Mouse (Mus musculus): ENCODE data around the gene Osr1. TPM values are rescaled to one million over a fixed set of nuclear protein-coding genes. Genes with fewer than 3 reads are reported as not detected.

Osr1 gene
- total and polyA plus RNA-seq, 2 experiments from 2014 or later: 3.1 to 28.1 TPM

DNA sequence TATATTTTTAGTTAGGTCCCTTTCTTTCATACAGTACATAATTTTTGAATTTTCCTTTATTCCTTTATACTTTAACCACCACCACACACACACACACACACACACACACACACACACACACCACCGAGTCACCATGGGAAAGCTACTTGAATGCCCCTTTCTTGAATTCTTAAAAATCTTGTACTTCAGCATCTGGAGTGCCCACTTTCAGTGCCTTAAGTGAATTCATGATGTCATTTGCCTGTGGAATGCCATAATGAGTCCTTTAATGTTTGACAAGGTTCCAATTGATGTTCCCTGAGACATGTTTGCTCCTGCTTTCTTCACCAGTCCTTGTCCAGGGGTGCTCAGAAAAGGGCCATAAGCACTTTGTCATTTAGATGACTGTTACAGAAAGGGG is 17.8 kb downstream of the Osr1 start:
- Histone ChIP-seq H3K27me3 (ENCODE audit: control insufficient read depth, insufficient read depth, low read length) (peaks cover 19% of the 10 kb centered on the region), H3K9me3 (replicated peaks; ENCODE audit: control insufficient read depth, low read length) (no peaks in the 10 kb centered on the region), H3K9ac (replicated peaks; ENCODE audit: low read depth, low read length) (no peak overlapping the region), H3K4me2 (ENCODE audit: low read depth, low read length) (no peak overlapping the region), H3K4me3 (ENCODE audit: low read depth, low read length) (no peak overlapping the region), H3K36me3 (replicated peaks; ENCODE audit: control insufficient read depth, insufficient read depth, low read length) (no peaks in the 10 kb centered on the region), H3K4me1 (ENCODE audit: control insufficient read depth, insufficient read depth) (0 out of 2 replicates have a peak, but pooled peaks cover 3% of the 10 kb centered on the region), H3K27ac (ENCODE audit: low read depth) (no peak overlapping the region)
- TF ChIP-seq CTCF (IDR thresholded peaks at IDR 0.05; ENCODE audit: low read depth) (no peak), EP300 (IDR thresholded peaks at IDR 0.05; ENCODE audit: low read depth) (no peak)
- DNase-seq (ENCODE audit: low spot score) (no peak), ATAC-seq (ENCODE audit: insufficient read depth, low read depth) (no peak)
- WGBS: 71% methylated on average over 1 of the region's 1 CpGs

DNA sequence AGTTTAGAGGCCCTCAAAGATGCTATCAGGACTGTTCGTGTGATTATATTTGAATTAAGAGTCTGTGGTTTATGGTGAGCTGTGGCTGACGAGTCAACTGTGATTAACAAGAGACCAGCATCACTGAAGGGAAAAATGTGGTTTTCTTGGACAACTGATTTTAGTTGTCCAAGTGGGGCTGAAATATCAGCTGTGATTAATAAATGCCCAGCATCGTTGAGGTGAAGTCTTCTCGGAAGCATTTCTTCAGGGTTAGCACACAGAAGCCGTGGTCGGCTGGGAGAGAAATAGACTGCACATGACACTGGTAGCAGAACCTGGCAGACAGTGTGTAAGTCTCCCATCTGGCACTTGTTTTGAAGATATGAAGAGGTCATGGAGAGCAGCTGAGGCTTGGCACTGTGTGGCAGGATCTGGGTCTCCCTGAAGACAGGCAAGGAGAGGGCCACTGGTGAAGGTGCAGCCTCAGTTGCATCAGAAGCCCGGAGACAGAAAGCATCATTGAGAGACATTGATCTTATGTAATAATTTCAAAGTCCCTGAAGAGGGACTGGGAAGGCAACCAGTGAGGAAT is 19.7 kb downstream of the Osr1 start:
- no peak for ATAC-seq (ENCODE audit: insufficient read depth, low read depth)
- 70% methylated on average over 7 of the region's 7 CpGs for whole genome bisulfite sequencing
- H3K4me1 ChIP-seq (ENCODE audit: control insufficient read depth, insufficient read depth): 0 out of 2 replicates have a peak, but pooled peaks cover 1% of the 10 kb centered on the region

DNA sequence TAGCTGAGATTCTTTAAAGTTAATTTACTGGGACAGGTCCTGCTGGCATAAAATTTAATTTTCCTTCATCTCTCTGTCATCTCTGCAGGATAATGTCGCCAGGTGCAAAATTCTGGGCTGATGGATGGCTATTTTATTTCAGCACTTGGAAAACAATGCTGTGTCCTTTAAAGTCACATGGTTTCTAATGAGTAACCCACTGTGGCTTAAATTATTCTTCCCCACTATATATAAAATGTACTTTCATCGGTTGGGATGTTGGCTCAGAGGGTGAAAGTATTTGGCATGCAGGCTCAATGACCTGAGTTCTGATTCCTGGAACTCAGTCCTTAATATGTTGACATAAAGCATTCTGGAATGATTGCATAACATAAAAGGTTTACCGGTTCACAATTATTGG is 21.2 kb downstream of the Osr1 start:
- Histone ChIP-seq H3K27ac (ENCODE audit: low read depth) (no peak overlapping the region), H3K9me3 (replicated peaks; ENCODE audit: control insufficient read depth, low read length) (no peaks in the 10 kb centered on the region), H3K4me3 (ENCODE audit: low read depth, low read length) (no peak overlapping the region), H3K4me2 (ENCODE audit: low read depth, low read length) (no peak overlapping the region), H3K9ac (replicated peaks; ENCODE audit: low read depth, low read length) (no peak overlapping the region), H3K36me3 (replicated peaks; ENCODE audit: control insufficient read depth, insufficient read depth, low read length) (no peaks in the 10 kb centered on the region), H3K4me1 (ENCODE audit: control insufficient read depth, insufficient read depth) (peaks cover 5% of the 10 kb centered on the region; the same call in 1 of the 2 replicates), H3K27me3 (ENCODE audit: control insufficient read depth, insufficient read depth, low read length) (no peaks in the 10 kb centered on the region)
- TF ChIP-seq EP300 (IDR thresholded peaks at IDR 0.05; ENCODE audit: low read depth) (no peak), CTCF (IDR thresholded peaks at IDR 0.05; ENCODE audit: low read depth) (no peak)
- 70% methylated on average over 3 of the region's 3 CpGs for WGBS
- DNase-seq (ENCODE audit: low spot score) (no peak), ATAC-seq (ENCODE audit: insufficient read depth, low read depth) (no peak)

More for the DNA sequence above, 19.7 kb downstream of the Osr1 start:
- no peak for DNase-seq (ENCODE audit: low spot score)
- Histone ChIP-seq H3K4me2 (ENCODE audit: low read depth, low read length) (no peak overlapping the region), H3K27me3 (ENCODE audit: control insufficient read depth, insufficient read depth, low read length) (peaks cover 2% of the 10 kb centered on the region; the same call in 1 of the 2 replicates), H3K36me3 (replicated peaks; ENCODE audit: control insufficient read depth, insufficient read depth, low read length) (no peaks in the 10 kb centered on the region), H3K27ac (ENCODE audit: low read depth) (no peak overlapping the region), H3K9me3 (replicated peaks; ENCODE audit: control insufficient read depth, low read length) (no peaks in the 10 kb centered on the region), H3K4me3 (ENCODE audit: low read depth, low read length) (no peak overlapping the region), H3K9ac (replicated peaks; ENCODE audit: low read depth, low read length) (no peak overlapping the region)
- TF ChIP-seq EP300 (IDR thresholded peaks at IDR 0.05; ENCODE audit: low read depth) (no peak), CTCF (IDR thresholded peaks at IDR 0.05; ENCODE audit: low read depth) (no peak)

DNA sequence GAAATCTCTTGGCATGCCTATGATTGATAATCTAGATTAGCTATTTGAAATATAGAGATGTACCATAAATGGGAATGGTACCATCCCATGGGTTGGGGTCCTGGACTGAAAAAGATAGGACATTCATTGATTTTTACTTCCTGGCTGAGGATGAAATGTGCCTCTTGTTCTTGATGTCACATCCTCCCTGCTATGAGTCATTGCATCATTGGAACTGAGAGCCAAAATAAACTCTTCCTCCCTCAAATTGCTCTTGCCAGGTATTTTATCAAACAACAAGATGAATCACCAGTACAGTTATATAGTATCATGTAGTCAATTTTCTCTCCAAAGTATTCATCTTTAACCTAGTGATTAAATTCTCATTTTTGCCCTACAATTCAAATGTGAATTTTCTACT is 28.3 kb downstream of the Osr1 start:
- ATAC-seq (ENCODE audit: insufficient read depth, low read depth) (no peak), DNase-seq (ENCODE audit: low spot score) (no peak)
- no peak overlapping the region for H3K4me2 ChIP-seq (ENCODE audit: low read depth, low read length)
- no peak overlapping the region for H3K27ac ChIP-seq (ENCODE audit: low read depth)
- H3K4me1 ChIP-seq (ENCODE audit: control insufficient read depth, insufficient read depth): peaks cover 5% of the 10 kb centered on the region; the same call in 1 of the 2 replicates
- no peaks in the 10 kb centered on the region for H3K9me3 ChIP-seq (replicated peaks; ENCODE audit: control insufficient read depth, low read length)
- H3K36me3 ChIP-seq (replicated peaks; ENCODE audit: control insufficient read depth, insufficient read depth, low read length): no peaks in the 10 kb centered on the region
- no peak for TF ChIP-seq CTCF (IDR thresholded peaks at IDR 0.05; ENCODE audit: low read depth)
- TF ChIP-seq EP300 (IDR thresholded peaks at IDR 0.05; ENCODE audit: low read depth): no peak
- H3K4me3 ChIP-seq (ENCODE audit: low read depth, low read length): no peak overlapping the region
- H3K27me3 ChIP-seq (ENCODE audit: control insufficient read depth, insufficient read depth, low read length): no peaks in the 10 kb centered on the region
- no peak overlapping the region for H3K9ac ChIP-seq (replicated peaks; ENCODE audit: low read depth, low read length)
